Mouse (Mus musculus) limb, embryonic 10.5 days (tissue): ENCODE measurements at regions not wholly inside any gene's neighbourhood (a gene's known extent, or its start where the extent isn't known, plus 50 kb on each side); places are given as distances from the start of the nearest gene placed in this dataset.

Experiments
- DNase-seq: peaks from one replicate; pipeline ENCODE4 v3.0.0-alpha.2; 2017; ENCODE audit warnings: low spot score
- H3K27ac ChIP-seq: fragments of 300-500 bp; sonication (generic); 2 replicates; pipeline ENCODE4 v1.5.1; 2016; ENCODE audit warnings: mild to moderate bottlenecking
- H3K27me3 ChIP-seq: fragments of 300-500 bp; sonication (generic); 2 replicates; pipeline ENCODE4 v1.6.1; 2016; ENCODE audit warnings: low read depth, mild to moderate bottlenecking; ENCODE audit not compliant: poor library complexity, severe bottlenecking
- H3K36me3 ChIP-seq: fragments of 300-500 bp; sonication (generic); 2 replicates; pipeline ENCODE4 v1.6.1; 2016; ENCODE audit warnings: mild to moderate bottlenecking, moderate library complexity
- H3K4me1 ChIP-seq: fragments of 300-500 bp; sonication (generic); 2 replicates; pipeline ENCODE4 v1.6.1; 2016
- H3K4me3 ChIP-seq: fragments of 300-500 bp; sonication (generic); 2 replicates; pipeline ENCODE4 v1.5.1; 2016; ENCODE audit warnings: mild to moderate bottlenecking, moderate library complexity
- H3K9me3 ChIP-seq: fragments of 300-500 bp; sonication (generic); replicated peaks from 2 replicates; pipeline ENCODE4 v1.6.1; 2016; ENCODE audit warnings: mild to moderate bottlenecking
- WGBS: fragments of 180-500 bp; shearing (Covaris S2); methylation state at CpG from one replicate; pipeline ENCODE4 v1.1.7; 2016; 5-methylcytosine and 5-hydroxymethylcytosine counted together

DNA sequence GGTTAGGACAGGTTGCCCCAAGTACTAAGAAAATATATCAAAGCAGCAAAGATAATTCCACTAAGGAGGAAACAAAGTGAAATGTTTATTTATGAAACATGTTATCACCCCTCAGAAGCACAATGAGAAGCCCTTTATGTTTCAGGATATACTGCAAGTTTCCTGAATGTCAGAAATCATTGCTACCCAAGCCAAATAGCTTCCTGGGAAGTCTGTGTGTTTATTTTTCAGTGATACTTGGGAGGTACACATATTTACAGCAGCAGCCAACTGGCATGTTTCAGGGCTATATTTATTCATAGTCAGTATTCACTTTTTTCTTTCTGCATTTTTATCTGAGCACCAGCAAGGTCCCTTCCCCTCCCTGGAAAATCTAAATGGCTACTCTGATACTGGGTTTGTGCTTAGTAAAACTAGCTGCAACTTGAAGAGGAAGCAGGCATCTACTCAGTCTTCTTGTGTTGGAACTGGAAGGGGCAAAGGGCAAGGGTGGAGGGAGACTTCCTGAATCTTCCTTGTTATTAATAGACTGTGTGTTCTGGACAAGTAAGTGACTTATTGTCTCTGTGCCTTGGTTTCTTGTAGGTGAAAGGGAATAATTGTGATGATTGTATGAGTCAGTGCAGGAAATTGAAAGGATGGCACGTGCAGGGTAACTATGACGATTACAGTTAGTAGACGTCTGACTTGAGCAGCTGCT, 236.5 kb upstream of the Dach1 start:
- no peak for DNase-seq
- H3K36me3 ChIP-seq, result no peaks in the 10 kb centered on the region
- no peaks in the 10 kb centered on the region for H3K27me3 ChIP-seq
- no peak overlapping the region for H3K4me3 ChIP-seq
- H3K27ac ChIP-seq, result no peak overlapping the region
- H3K9me3 ChIP-seq, result no peaks in the 10 kb centered on the region
- 76% methylated on average over 3 of the region's 3 CpGs for WGBS
- H3K4me1 ChIP-seq, result no peaks in the 10 kb centered on the region

DNA sequence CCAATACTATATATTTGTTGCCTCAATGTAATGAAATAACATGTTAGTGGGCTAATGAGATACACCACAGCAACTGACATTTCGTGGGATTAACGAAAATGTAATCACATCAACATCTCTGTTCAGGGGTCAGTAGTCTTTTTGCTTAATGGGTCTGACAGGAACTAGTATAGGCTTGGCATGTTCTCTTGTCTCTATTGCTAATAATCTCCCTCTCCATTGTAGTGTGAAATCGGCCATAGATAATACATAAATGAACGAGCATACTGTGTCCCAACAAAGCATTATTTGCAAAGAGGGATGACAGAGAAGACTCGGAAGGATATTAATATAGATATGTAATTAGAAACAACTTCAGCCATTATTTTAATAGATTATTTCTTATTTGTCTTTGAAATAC, 234.5 kb upstream of the Dach1 start:
- Histone ChIP-seq H3K4me1 (no peaks in the 10 kb centered on the region), H3K36me3 (no peaks in the 10 kb centered on the region), H3K9me3 (no peaks in the 10 kb centered on the region), H3K27ac (no peak overlapping the region), H3K4me3 (no peak overlapping the region), H3K27me3 (no peaks in the 10 kb centered on the region)
- DNase-seq, result no peak
- 92% methylated on average over 5 of the region's 5 CpGs for WGBS

- DNase-seq, result no peak
- WGBS, result 53% methylated on average over 4 of the region's 4 CpGs
- Histone ChIP-seq H3K36me3 (no peaks in the 10 kb centered on the region), H3K9me3 (no peaks in the 10 kb centered on the region), H3K27me3 (no peaks in the 10 kb centered on the region), H3K4me3 (no peak overlapping the region), H3K27ac (no peak overlapping the region), H3K4me1 (0 out of 2 replicates have a peak, but pooled peaks cover 2% of the 10 kb centered on the region)
These were observed 218.3 kb upstream of the Dach1 start for GRCm38 (mm10) chr14:98387871-98388270.
